Mouse (Mus musculus) spleen, adult 2 months (tissue): ENCODE data around the gene Apbb1.

ENCODE experiments used
- CTCF ChIP-seq: fragments of 200-500 bp; IDR thresholded peaks from 2 replicates; pipeline ENCODE4 v1.5.1; 2011; ENCODE audit warnings: mild to moderate bottlenecking, inconsistent platforms; ENCODE audit not compliant: insufficient read depth, insufficient read length, insufficient replicate concordance; ENCODE audit errors: extremely low read depth
- POLR2A ChIP-seq: fragments of 200-500 bp; IDR thresholded peaks from 2 replicates; pipeline ENCODE4 v1.6.1; 2011; ENCODE audit warnings: low read depth, low read length, inconsistent platforms

DNA sequence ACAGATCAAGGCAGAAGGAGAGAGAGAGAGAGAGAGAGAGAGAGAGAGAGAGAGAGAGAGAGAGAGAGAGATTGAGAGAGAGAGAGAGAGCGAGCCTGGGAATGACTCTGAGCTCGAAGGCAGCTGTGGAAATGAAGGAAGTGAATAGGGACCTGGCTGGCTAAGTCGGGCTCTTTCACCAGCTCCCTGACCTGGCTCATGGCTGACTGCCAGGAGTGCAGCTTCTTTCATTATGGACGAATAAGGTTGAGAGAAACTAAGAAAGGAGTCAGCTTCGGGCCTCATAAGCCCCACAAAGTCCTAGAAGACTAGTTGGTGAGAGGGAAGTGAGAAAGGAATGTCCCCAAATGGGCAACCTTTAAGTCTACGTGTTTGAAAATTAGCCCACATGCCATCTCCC, 61.3 kb downstream of the Apbb1 start:
- no peak for TF ChIP-seq CTCF
- TF ChIP-seq POLR2A: no peak
